Mouse (Mus musculus): ENCODE results near the gene Upf3a.

GRCm38 (mm10) chr8:13756480-13756879 is 28.9 kb upstream of the Upf3a start:
- no peak for TF ChIP-seq ZNF384 (IDR thresholded peaks at IDR 0.05; ENCODE audit: low read depth, low read length)
- no peak for TF ChIP-seq CHD2 (IDR thresholded peaks at IDR 0.05; ENCODE audit: low read depth, low read length)
- no peak for TF ChIP-seq ZC3H11A (IDR thresholded peaks at IDR 0.05; ENCODE audit: borderline replicate concordance, low read depth, low read length)
